ENCODE assay signal across 26 mouse cellular contexts in genomic region chr5:33521951-33522742, GRCm38 (mm10).
A peak's percentile ranks its signal among the peaks of the same experiment; 100 is the strongest.
DNase-seq lines count a peak whose midpoint lies in the region; ATAC-seq and TF ChIP-seq lines count a peak whose summit lies in the region.
"Had no signal": no experiment of that assay in that cellular context is flagged by ENCODE, and none has a peak within 500 bp of the region (broad histone marks: within the 10 kb centered on the region; RNA-seq: fewer than 3 reads in every experiment).

No protein-coding gene starts in this region.

- DNase-seq in cerebellum, adult 18-20 months = peak; percentile 16 to 35
- no peak for DNase-seq in hindbrain, embryonic 10.5 days (ENCODE audit: low spot score)
- no peak for DNase-seq in hindbrain, embryonic 11.5 days (ENCODE audit: low spot score)
- DNase-seq in brain, adult 2 months (ENCODE audit: low read depth, low spot score) = peak; percentile 57
- DNase-seq in retina, embryonic 14.5 days (ENCODE audit: low spot score) = peak; percentile 74
- no peak for DNase-seq in forebrain, postnatal 0 days
- DNase-seq: adrenal gland, adult 8-10 months; gastrocnemius, postnatal 14 days; heart, adult 11 months; kidney, adult 9 months; kidney, postnatal 10 days; thymus, adult 2 months had no signal

- H3K4me3 ChIP-seq in hindbrain, embryonic 10.5 days = no peak overlapping the region
- no peak overlapping the region for H3K4me3 ChIP-seq in hindbrain, embryonic 11.5 days (ENCODE audit: low read depth, low read length)
- H3K4me3 ChIP-seq in forebrain, postnatal 0 days (ENCODE audit: low read depth, low read length) = no peak overlapping the region
- H3K4me3 ChIP-seq: forebrain, embryonic 13.5 days; heart, embryonic 10.5 days; heart, embryonic 15.5 days; limb, embryonic 13.5 days; lung, embryonic 15.5 days; midbrain, embryonic 10.5 days; midbrain, embryonic 15.5 days; myocyte; neural tube, embryonic 12.5 days had no signal

- H3K4me2 ChIP-seq in hindbrain, embryonic 11.5 days (replicated peaks; ENCODE audit: low read depth, low read length) = no peak overlapping the region
- H3K4me2 ChIP-seq in forebrain, postnatal 0 days (ENCODE audit: low read depth) = no peak overlapping the region
- H3K4me2 ChIP-seq: forebrain, embryonic 13.5 days; heart, embryonic 15.5 days; limb, embryonic 13.5 days; liver, embryonic 11.5 days; lung, embryonic 15.5 days; midbrain, embryonic 15.5 days; neural tube, embryonic 12.5 days had no signal

- H3K36me3 ChIP-seq in hindbrain, embryonic 10.5 days = no peaks in the 10 kb centered on the region
- H3K36me3 ChIP-seq in hindbrain, embryonic 11.5 days (ENCODE audit: control insufficient read depth, insufficient read depth, low read length) = no peaks in the 10 kb centered on the region
- no peaks in the 10 kb centered on the region for H3K36me3 ChIP-seq in forebrain, postnatal 0 days (ENCODE audit: insufficient read depth)
- H3K36me3 ChIP-seq: heart, embryonic 10.5 days; heart, embryonic 15.5 days; limb, embryonic 13.5 days; lung, embryonic 15.5 days; midbrain, embryonic 10.5 days; midbrain, embryonic 15.5 days; neural tube, embryonic 12.5 days had no signal

- WGBS in hindbrain, embryonic 10.5 days = 87% methylated on average over 16 of the region's 16 CpGs
- 82% methylated on average over 16 of the region's 16 CpGs for WGBS in hindbrain, embryonic 11.5 days
- WGBS in forebrain, postnatal 0 days = 72% methylated on average over 16 of the region's 16 CpGs

- 0 out of 2 replicates have a peak, but pooled peaks cover 3% of the 10 kb centered on the region for H3K9me3 ChIP-seq in hindbrain, embryonic 10.5 days
- H3K9me3 ChIP-seq in hindbrain, embryonic 11.5 days (ENCODE audit: control insufficient read depth, low read length) = no peaks in the 10 kb centered on the region
- H3K9me3 ChIP-seq in forebrain, postnatal 0 days (ENCODE audit: low read length) = no peaks in the 10 kb centered on the region
- H3K9me3 ChIP-seq: forebrain, embryonic 13.5 days; heart, embryonic 10.5 days; heart, embryonic 15.5 days; limb, embryonic 13.5 days; lung, embryonic 15.5 days; midbrain, embryonic 15.5 days; neural tube, embryonic 12.5 days had no signal

- 0 out of 2 replicates have a peak overlapping the region, but pooled peaks have one; percentile 13 for H3K27ac ChIP-seq in hindbrain, embryonic 10.5 days
- no peak overlapping the region for H3K27ac ChIP-seq in hindbrain, embryonic 11.5 days (ENCODE audit: low read depth, low read length)
- H3K27ac ChIP-seq in forebrain, postnatal 0 days (ENCODE audit: low read depth, low read length) = no peak overlapping the region
- H3K27ac ChIP-seq: forebrain, embryonic 13.5 days; heart, embryonic 10.5 days; heart, embryonic 15.5 days; limb, embryonic 13.5 days; lung, embryonic 15.5 days; midbrain, embryonic 10.5 days; midbrain, embryonic 15.5 days; neural tube, embryonic 12.5 days had no signal

- no peak for TF ChIP-seq CTCF in forebrain, postnatal 0 days (IDR thresholded peaks at IDR 0.05; ENCODE audit: low read depth)

- H3K27me3 ChIP-seq in hindbrain, embryonic 10.5 days (ENCODE audit: insufficient read depth, poor library complexity, severe bottlenecking) = peaks cover 23% of the 10 kb centered on the region
- peaks cover 3% of the 10 kb centered on the region; the same call in 1 of the 2 replicates for H3K27me3 ChIP-seq in hindbrain, embryonic 11.5 days (ENCODE audit: control insufficient read depth, insufficient read depth, low read length)
- H3K27me3 ChIP-seq in forebrain, postnatal 0 days (ENCODE audit: insufficient read depth, low read length) = no peaks in the 10 kb centered on the region; the same call in 1 of the 2 replicates
- H3K27me3 ChIP-seq: CH12.LX; lung, embryonic 15.5 days had no signal

- no peak overlapping the region for H3K9ac ChIP-seq in hindbrain, embryonic 11.5 days (ENCODE audit: low read depth, low read length)
- no peak overlapping the region for H3K9ac ChIP-seq in forebrain, postnatal 0 days
- H3K9ac ChIP-seq: heart, embryonic 15.5 days; limb, embryonic 13.5 days; lung, embryonic 15.5 days; midbrain, embryonic 15.5 days; neural tube, embryonic 12.5 days had no signal

- ATAC-seq in cerebellum, adult (ENCODE audit: insufficient number of reproducible peaks, low FRiP score, low TSS enrichment) = no peak
- no peak for ATAC-seq in hindbrain, embryonic 11.5 days (ENCODE audit: low FRiP score)
- no peak for ATAC-seq in forebrain, postnatal 0 days
- ATAC-seq: activated CD4-positive, CD25-positive, alpha-beta regulatory T cell, adult 4 months; forebrain, embryonic 13.5 days; intestine, embryonic 16.5 days; midbrain, embryonic 15.5 days had no signal

- peaks cover 33% of the 10 kb centered on the region for H3K4me1 ChIP-seq in hindbrain, embryonic 10.5 days (replicated peaks)
- H3K4me1 ChIP-seq in hindbrain, embryonic 11.5 days (replicated peaks; ENCODE audit: control insufficient read depth, insufficient read depth, low read length) = no peaks in the 10 kb centered on the region; the same call in 1 of the 2 replicates
- no peaks in the 10 kb centered on the region for H3K4me1 ChIP-seq in forebrain, postnatal 0 days (ENCODE audit: insufficient read depth)
- H3K4me1 ChIP-seq: forebrain, embryonic 13.5 days; heart, embryonic 15.5 days; lung, embryonic 15.5 days had no signal

Comparison
In these comparisons a context has a peak if more than half of its experiments do, and no peak if none do; other contexts are left out.
1. DNase-seq: peak in cerebellum, adult 18-20 months (2 of 2), brain, adult 2 months (single experiment) and retina, embryonic 14.5 days (single experiment); none in hindbrain, embryonic 10.5 days (single experiment), hindbrain, embryonic 11.5 days (single experiment) and forebrain, postnatal 0 days (single experiment).